In the genomic region with DNA sequence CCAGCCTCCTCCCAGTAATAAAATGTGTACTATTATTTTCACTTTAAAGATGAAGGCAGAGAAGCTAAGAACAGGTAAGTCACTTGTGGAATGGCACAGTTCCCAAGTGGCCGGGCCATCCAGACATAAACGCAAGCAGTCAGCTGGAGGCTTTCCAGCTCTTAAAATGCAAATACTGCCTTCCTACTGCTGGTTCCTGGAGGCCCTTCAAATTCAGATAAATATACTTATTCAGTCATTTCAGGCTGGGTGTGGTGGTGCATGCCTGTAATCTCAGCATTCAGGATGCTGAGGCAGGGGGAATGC, we compare ENCODE assay signal across 8 mouse cellular contexts. TPM values are rescaled to one million over a fixed set of nuclear protein-coding genes. Genes with fewer than 3 reads are reported as not detected.
DNase-seq lines count a peak whose midpoint lies in the region; ATAC-seq and TF ChIP-seq lines count a peak whose summit lies in the region.

No protein-coding gene starts in this region.

- no peak for TF ChIP-seq POLR2A in cortical plate, adult 2 months (IDR thresholded peaks at IDR 0.05; ENCODE audit: extremely low read depth, insufficient read depth, low read length)

- H3K4me3 ChIP-seq in cortical plate, adult 2 months (ENCODE audit: insufficient read depth, low read length), result peak overlapping the region; percentile 27
- H3K4me3 ChIP-seq in intestine, embryonic 14.5 days (ENCODE audit: low read depth, low read length), result peak overlapping the region; percentile 40; the same call in 1 of the 2 replicates
- H3K4me3 ChIP-seq in lung, embryonic 16.5 days (ENCODE audit: low read length), result peak overlapping the region; percentile 58

- H3K27ac ChIP-seq in cortical plate, adult 2 months (ENCODE audit: insufficient read depth, low read length), result peak overlapping the region; percentile 58
- peak overlapping the region; percentile 95 for H3K27ac ChIP-seq in intestine, embryonic 14.5 days (ENCODE audit: low read depth)
- H3K27ac ChIP-seq in lung, embryonic 16.5 days (ENCODE audit: low read length), result peak overlapping the region; percentile 99

- peak overlapping the region; percentile 57 for H3K4me2 ChIP-seq in intestine, embryonic 14.5 days (ENCODE audit: low read length)
- peak overlapping the region; percentile 55 for H3K4me2 ChIP-seq in lung, embryonic 16.5 days (ENCODE audit: low read depth, low read length)

- WGBS in intestine, embryonic 14.5 days, result 17% methylated on average over 2 of the region's 2 CpGs
- 0% methylated on average over 2 of the region's 2 CpGs for WGBS in lung, embryonic 16.5 days

- intact Hi-C loops in left cerebral cortex, postnatal 4 days (cut with DNase I), result no loop called here

- peaks cover 5% of the 10 kb centered on the region for H3K4me1 ChIP-seq in cortical plate, adult 2 months (ENCODE audit: control insufficient read depth, insufficient read depth, low read length)
- H3K4me1 ChIP-seq in intestine, embryonic 14.5 days (replicated peaks; ENCODE audit: control insufficient read depth, insufficient read depth, low read length), result peaks cover 9% of the 10 kb centered on the region
- peaks cover 10% of the 10 kb centered on the region; the same call in 1 of the 2 replicates for H3K4me1 ChIP-seq in lung, embryonic 16.5 days (replicated peaks; ENCODE audit: control insufficient read depth, insufficient read depth, low read length)

- no peaks in the 10 kb centered on the region for H3K9me3 ChIP-seq in intestine, embryonic 14.5 days (ENCODE audit: control insufficient read depth, low read length)
- no peaks in the 10 kb centered on the region for H3K9me3 ChIP-seq in lung, embryonic 16.5 days (ENCODE audit: control insufficient read depth, low read length)

- no peak overlapping the region for H3K9ac ChIP-seq in intestine, embryonic 14.5 days (ENCODE audit: low read length)
- no peak overlapping the region; the same call in 1 of the 2 replicates for H3K9ac ChIP-seq in lung, embryonic 16.5 days (ENCODE audit: low read length)

- DNase-seq in 3T3-L1 (ENCODE audit: low read depth, low spot score), result peak; percentile 39
- peak; percentile 53 for DNase-seq in intestine, embryonic 14.5 days (ENCODE audit: low spot score)
- DNase-seq in ovary, adult 18-20 months (ENCODE audit: low spot score), result no peak
- DNase-seq in adrenal gland, adult 18-20 months (ENCODE audit: low spot score in 2 of 2), result no peak
- no peak for DNase-seq in left cerebral cortex, postnatal 4 days
- no peak for DNase-seq in right cerebral cortex, postnatal 36 days (ENCODE audit: low spot score in 2 of 2)

- H3K27me3 ChIP-seq in intestine, embryonic 14.5 days (replicated peaks; ENCODE audit: control insufficient read depth, insufficient read depth, low read length), result no peaks in the 10 kb centered on the region
- H3K27me3 ChIP-seq in lung, embryonic 16.5 days (ENCODE audit: control insufficient read depth, insufficient read depth, low read depth, low read length), result no peaks in the 10 kb centered on the region

- ATAC-seq in intestine, embryonic 14.5 days (replicated peaks; ENCODE audit: low FRiP score, low TSS enrichment, low read depth), result no peak
- peak; percentile 63 for ATAC-seq in lung, embryonic 16.5 days (ENCODE audit: low read depth)

- no peaks in the 10 kb centered on the region for H3K36me3 ChIP-seq in intestine, embryonic 14.5 days (ENCODE audit: control insufficient read depth, insufficient read depth, low read length)
- no peaks in the 10 kb centered on the region for H3K36me3 ChIP-seq in lung, embryonic 16.5 days (ENCODE audit: control insufficient read depth, insufficient read depth, low read length)

- no peak for TF ChIP-seq CTCF in cortical plate, adult 2 months (IDR thresholded peaks at IDR 0.05; ENCODE audit: extremely low read depth, insufficient read depth, low read length)

RNA-seq across cellular contexts. Expression of a gene that starts 39.0 kb away (rescaled TPM):
- 0.15 and 0.26 TPM in 2 replicates for polyA plus RNA-seq in cortical plate, adult 2 months (2012; rRNA removed)
- not detected in 2 replicates for polyA plus RNA-seq in intestine, embryonic 14.5 days (2014; fragmentation: Nextera tagmentation; extraction: Ambion mirVana)
- polyA plus RNA-seq in lung, embryonic 16.5 days (2015; fragmentation: Nextera tagmentation; extraction: Ambion mirVana), result 0.09 TPM in 1 of 2 replicates, not detected in the other
- under 1 TPM; 0.06 to 0.10 TPM for total RNA-seq in adrenal gland, adult 18-20 months (2021)
- total RNA-seq in left cerebral cortex, postnatal 4 days (2021), result under 1 TPM; 0.10 to 0.56 TPM

Comparison
In these comparisons a context has a peak if more than half of its experiments do, and no peak if none do; other contexts are left out.
1. DNase-seq: peak in 3T3-L1 (single experiment) and intestine, embryonic 14.5 days (single experiment); none in ovary, adult 18-20 months (single experiment), adrenal gland, adult 18-20 months (0 of 2), left cerebral cortex, postnatal 4 days (single experiment) and right cerebral cortex, postnatal 36 days (0 of 2).
2. Peak in every context shown above with its lines, with median percentiles within 50 percentile points of each other: H3K27ac ChIP-seq and H3K4me3 ChIP-seq.